Mouse (Mus musculus) G1E (cell line): ENCODE results near the gene Gimap1. TPM values are rescaled to one million over a fixed set of nuclear protein-coding genes. Genes with fewer than 3 reads are reported as not detected.

ENCODE experiments used
- ATAC-seq: 2 replicates; pipeline ENCODE4 v1.8.0; 2016; ENCODE audit warnings: mild to moderate bottlenecking; ENCODE audit not compliant: insufficient number of reproducible peaks, poor library complexity, low FRiP score, severe bottlenecking; ENCODE audit errors: extremely low read depth
- DNase-seq: peaks from one replicate; pipeline ENCODE4 v3.0.0; 2012; ENCODE audit warnings: low spot score
- H3K27me3 ChIP-seq: 2 replicates; pipeline ENCODE4 v1.6.1; 2012; ENCODE audit warnings: mild to moderate bottlenecking, low read length, inconsistent platforms; ENCODE audit not compliant: insufficient read depth
- H3K36me3 ChIP-seq: replicated peaks from 2 replicates; pipeline ENCODE3; 2012; ENCODE audit warnings: mild to moderate bottlenecking, inconsistent platforms
- H3K4me1 ChIP-seq: 2 replicates; pipeline ENCODE4 v1.6.1; 2012; ENCODE audit warnings: low read depth, low read length, inconsistent platforms, mixed read lengths; ENCODE audit not compliant: insufficient read depth
- H3K4me3 ChIP-seq: 2 replicates; pipeline ENCODE4 v1.5.1; 2012; ENCODE audit warnings: low read depth, mild to moderate bottlenecking, inconsistent platforms, low read length, moderate library complexity, mixed read lengths
- H3K9me3 ChIP-seq: replicated peaks from 2 replicates; pipeline ENCODE4 v1.6.1; 2012; ENCODE audit warnings: inconsistent platforms
- CTCF ChIP-seq: IDR thresholded peaks from 2 replicates; pipeline ENCODE4 v1.5.1; 2012; ENCODE audit warnings: low read depth, low read length, inconsistent platforms, mixed read lengths
- GATA1 ChIP-seq: IDR thresholded peaks from 2 replicates; pipeline ENCODE4 v1.6.1; 2012; ENCODE audit warnings: borderline replicate concordance, low read length, inconsistent platforms, mixed read lengths
- GATA2 ChIP-seq: IDR thresholded peaks from 2 replicates; pipeline ENCODE4 v1.6.1; 2012; ENCODE audit warnings: low read depth, low read length, inconsistent platforms, borderline replicate concordance
- POLR2AphosphoS5 ChIP-seq: IDR thresholded peaks from 2 replicates; pipeline ENCODE4 v1.6.1; 2012; ENCODE audit warnings: low read depth, low read length, inconsistent platforms; ENCODE audit not compliant: insufficient replicate concordance
- TAL1 ChIP-seq: conservative IDR thresholded peaks from 2 replicates; pipeline ENCODE4 v1.6.1; 2012; ENCODE audit warnings: low read depth, low read length, inconsistent platforms, mixed read lengths
- polyA plus RNA-seq: library from polyadenylated mRNA; stranded (reverse); fragments of >175 nt; gene quantifications from 2 replicates; pipeline ENCODE4 v1.2.3, GENCODE M21; 2012
- total RNA-seq, 2 experiments: library from RNA; stranded (forward) in 1 of 2; stranded (reverse) in 1 of 2; fragments of 200-1000 nt in 1 of 2; fragments of >200 nt in 1 of 2; fragmentation: Nextera tagmentation in 1 of 2; gene quantifications; 2 replicates each; pipeline ENCODE4 v1.2.3; 2014 to 2017

Gene Gimap1
- total and polyA plus RNA-seq, 3 experiments = not detected

- Histone ChIP-seq H3K36me3 (no peaks in the 10 kb centered on the region), H3K9me3 (no peaks in the 10 kb centered on the region), H3K4me1 (no peaks in the 10 kb centered on the region), H3K4me3 (no peak overlapping the region), H3K27me3 (no peaks in the 10 kb centered on the region)
- ATAC-seq = no peak
- TF ChIP-seq GATA2 = no peak
- no peak for TF ChIP-seq TAL1
- no peak for TF ChIP-seq GATA1
- no peak for TF ChIP-seq CTCF
- no peak for TF ChIP-seq POLR2AphosphoS5
- no peak for DNase-seq
Observed at GRCm38 (mm10) chr6:48784406-48784805, 45.6 kb downstream of the Gimap1 start.

DNA sequence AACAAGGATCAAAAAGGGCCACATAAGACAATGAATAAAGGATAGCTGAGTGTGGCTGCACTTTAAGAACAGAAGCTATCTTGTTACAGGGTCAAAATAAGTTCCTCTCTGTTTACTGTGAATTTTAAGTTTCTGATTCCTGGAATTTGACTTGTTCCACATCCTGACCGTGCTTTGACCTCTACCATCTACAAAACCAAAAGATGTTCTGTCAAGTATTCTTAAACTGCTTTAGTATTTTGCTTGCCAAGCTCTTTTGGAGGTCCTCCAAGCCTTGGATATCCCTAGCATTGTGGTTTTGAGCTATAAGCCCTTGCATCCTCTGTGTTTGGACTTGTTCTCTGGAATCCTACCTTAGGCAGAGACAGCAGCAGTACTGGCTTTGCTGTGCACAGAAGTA, 46.3 kb downstream of the Gimap1 start:
- no peaks in the 10 kb centered on the region for H3K27me3 ChIP-seq
- H3K36me3 ChIP-seq = no peaks in the 10 kb centered on the region
- H3K4me1 ChIP-seq = no peaks in the 10 kb centered on the region
- H3K4me3 ChIP-seq = no peak overlapping the region
- ATAC-seq (no peak), DNase-seq (no peak)
- no peak for TF ChIP-seq GATA1
- TF ChIP-seq POLR2AphosphoS5 = no peak
- no peak for TF ChIP-seq TAL1
- no peak for TF ChIP-seq GATA2
- no peak for TF ChIP-seq CTCF
- H3K9me3 ChIP-seq = no peaks in the 10 kb centered on the region

- Histone ChIP-seq H3K36me3 (no peaks in the 10 kb centered on the region), H3K4me1 (no peaks in the 10 kb centered on the region), H3K9me3 (no peaks in the 10 kb centered on the region), H3K27me3 (no peaks in the 10 kb centered on the region), H3K4me3 (no peak overlapping the region)
- no peak for TF ChIP-seq POLR2AphosphoS5
- TF ChIP-seq GATA2 = no peak
- TF ChIP-seq CTCF = no peak
- no peak for TF ChIP-seq TAL1
- TF ChIP-seq GATA1 = no peak
- no peak for DNase-seq
- ATAC-seq = no peak
Observed at GRCm38 (mm10) chr6:48785601-48786000, 46.7 kb downstream of the Gimap1 start.

DNA sequence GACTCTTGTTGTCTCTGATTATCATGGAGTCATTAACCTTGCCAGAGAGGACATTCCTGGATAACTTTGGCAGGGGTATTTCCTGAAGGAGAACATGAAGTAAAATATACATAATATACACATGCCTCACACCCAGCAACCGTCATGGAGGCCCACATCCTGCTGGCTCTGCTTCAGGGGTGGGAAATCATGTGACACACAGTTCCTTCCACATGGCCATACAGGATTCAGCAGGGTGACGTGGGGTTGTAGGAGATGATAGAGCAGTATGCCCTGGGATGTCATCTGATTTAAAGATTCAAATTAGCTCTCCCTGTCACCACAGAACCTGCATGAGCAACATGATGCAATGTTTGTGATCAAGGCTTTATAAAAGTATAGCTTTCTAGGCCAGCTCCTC, 49.0 kb downstream of the Gimap1 start:
- Histone ChIP-seq H3K4me3 (no peak overlapping the region), H3K9me3 (no peaks in the 10 kb centered on the region), H3K4me1 (peaks cover 2% of the 10 kb centered on the region), H3K27me3 (no peaks in the 10 kb centered on the region), H3K36me3 (no peaks in the 10 kb centered on the region)
- TF ChIP-seq GATA1 (no peak), TAL1 (no peak), POLR2AphosphoS5 (no peak), CTCF (no peak), GATA2 (no peak)
- ATAC-seq = no peak
- no peak for DNase-seq

Other genes with a start within 250 kb of the Gimap1 start
Only the 20 nearest of the 22 such genes appear.
- not detected in 2 replicates for gene Atp6v0e2, start 201.4 kb upstream of the Gimap1 start, total RNA-seq (2014; fragmentation: Nextera tagmentation)
- 0.06 and 0.55 TPM in 2 replicates for gene Atp6v0e2, start 201.4 kb upstream of the Gimap1 start, total RNA-seq (2017)
- not detected in 2 replicates for gene Atp6v0e2, start 201.4 kb upstream of the Gimap1 start, polyA plus RNA-seq
- gene Lrrc61, start 184.3 kb upstream of the Gimap1 start, total RNA-seq (2014; fragmentation: Nextera tagmentation) = not detected in 2 replicates
- gene Lrrc61, start 184.3 kb upstream of the Gimap1 start, total RNA-seq (2017) = 0.05 and 0.06 TPM in 2 replicates
- not detected in 2 replicates for gene Lrrc61, start 184.3 kb upstream of the Gimap1 start, polyA plus RNA-seq
- gene Rarres2, start 166.3 kb upstream of the Gimap1 start, total RNA-seq (2014; fragmentation: Nextera tagmentation) = not detected in 2 replicates
- gene Rarres2, start 166.3 kb upstream of the Gimap1 start, total RNA-seq (2017) = 0.06 and 0.11 TPM in 2 replicates
- not detected in 2 replicates for gene Rarres2, start 166.3 kb upstream of the Gimap1 start, polyA plus RNA-seq
- not detected in 2 replicates for gene Gm45021, start 149.4 kb upstream of the Gimap1 start, total RNA-seq (2014; fragmentation: Nextera tagmentation)
- not detected in 2 replicates for gene Gm45021, start 149.4 kb upstream of the Gimap1 start, total RNA-seq (2017)
- not detected in 2 replicates for gene Gm45021, start 149.4 kb upstream of the Gimap1 start, polyA plus RNA-seq
- not detected in 2 replicates for gene Repin1, start 145.2 kb upstream of the Gimap1 start, total RNA-seq (2014; fragmentation: Nextera tagmentation)
- gene Repin1, start 145.2 kb upstream of the Gimap1 start, total RNA-seq (2017) = 0.27 TPM in 1 of 2 replicates, not detected in the other
- gene Repin1, start 145.2 kb upstream of the Gimap1 start, polyA plus RNA-seq = not detected in 2 replicates
- gene Gm44965, start 145.1 kb upstream of the Gimap1 start, total RNA-seq (2014; fragmentation: Nextera tagmentation) = not detected in 2 replicates
- not detected in 2 replicates for gene Gm44965, start 145.1 kb upstream of the Gimap1 start, total RNA-seq (2017)
- gene Gm44965, start 145.1 kb upstream of the Gimap1 start, polyA plus RNA-seq = not detected in 2 replicates
- not detected in 2 replicates for gene Zfp775, start 137.0 kb upstream of the Gimap1 start, total RNA-seq (2014; fragmentation: Nextera tagmentation)
- gene Zfp775, start 137.0 kb upstream of the Gimap1 start, total RNA-seq (2017) = 0.06 and 0.11 TPM in 2 replicates
- not detected in 2 replicates for gene Zfp775, start 137.0 kb upstream of the Gimap1 start, polyA plus RNA-seq
- not detected in 2 replicates for gene AI854703, start 112.3 kb upstream of the Gimap1 start, total RNA-seq (2014; fragmentation: Nextera tagmentation)
- gene AI854703, start 112.3 kb upstream of the Gimap1 start, total RNA-seq (2017) = 0.11 TPM in 1 of 2 replicates, not detected in the other
- gene AI854703, start 112.3 kb upstream of the Gimap1 start, polyA plus RNA-seq = not detected in 2 replicates
- gene Gimap8, start 91.8 kb upstream of the Gimap1 start, total RNA-seq (2014; fragmentation: Nextera tagmentation) = not detected in 2 replicates
- 0.05 TPM in 1 of 2 replicates, not detected in the other for gene Gimap8, start 91.8 kb upstream of the Gimap1 start, total RNA-seq (2017)
- not detected in 2 replicates for gene Gimap8, start 91.8 kb upstream of the Gimap1 start, polyA plus RNA-seq
- gene Gimap9, start 62.9 kb upstream of the Gimap1 start, total RNA-seq (2014; fragmentation: Nextera tagmentation) = 9.0 and 9.9 TPM in 2 replicates
- 23.6 and 25.8 TPM in 2 replicates for gene Gimap9, start 62.9 kb upstream of the Gimap1 start, total RNA-seq (2017)
- gene Gimap9, start 62.9 kb upstream of the Gimap1 start, polyA plus RNA-seq = 0.30 and 0.53 TPM in 2 replicates
- not detected in 2 replicates for gene Gimap4, start 54.5 kb upstream of the Gimap1 start, total RNA-seq (2014; fragmentation: Nextera tagmentation)
- gene Gimap4, start 54.5 kb upstream of the Gimap1 start, total RNA-seq (2017) = not detected in 2 replicates
- gene Gimap4, start 54.5 kb upstream of the Gimap1 start, polyA plus RNA-seq = not detected in 2 replicates
- gene Gimap6, start 30.8 kb upstream of the Gimap1 start, total RNA-seq (2014; fragmentation: Nextera tagmentation) = 0.44 TPM in 1 of 2 replicates, not detected in the other
- 0.87 and 0.99 TPM in 2 replicates for gene Gimap6, start 30.8 kb upstream of the Gimap1 start, total RNA-seq (2017)
- 0.03 and 0.11 TPM in 2 replicates for gene Gimap6, start 30.8 kb upstream of the Gimap1 start, polyA plus RNA-seq
- gene Gm28053, start 20.4 kb upstream of the Gimap1 start, total RNA-seq (2014; fragmentation: Nextera tagmentation) = not detected in 2 replicates
- not detected in 2 replicates for gene Gm28053, start 20.4 kb upstream of the Gimap1 start, total RNA-seq (2017)
- gene Gm28053, start 20.4 kb upstream of the Gimap1 start, polyA plus RNA-seq = not detected in 2 replicates
- not detected in 2 replicates for gene Gimap7, start 20.4 kb upstream of the Gimap1 start, total RNA-seq (2014; fragmentation: Nextera tagmentation)
- gene Gimap7, start 20.4 kb upstream of the Gimap1 start, total RNA-seq (2017) = 0.22 TPM in 1 of 2 replicates, not detected in the other
- not detected in 2 replicates for gene Gimap7, start 20.4 kb upstream of the Gimap1 start, polyA plus RNA-seq
- not detected in 2 replicates for gene Gimap5, start 7.1 kb downstream of the Gimap1 start, total RNA-seq (2014; fragmentation: Nextera tagmentation)
- 0.05 and 0.12 TPM in 2 replicates for gene Gimap5, start 7.1 kb downstream of the Gimap1 start, total RNA-seq (2017)
- gene Gimap5, start 7.1 kb downstream of the Gimap1 start, polyA plus RNA-seq = not detected in 2 replicates
- gene Gimap3, start 31.8 kb downstream of the Gimap1 start, total RNA-seq (2014; fragmentation: Nextera tagmentation) = not detected in 2 replicates
- gene Gimap3, start 31.8 kb downstream of the Gimap1 start, total RNA-seq (2017) = 0.11 TPM in 1 of 2 replicates, not detected in the other
- not detected in 2 replicates for gene Gimap3, start 31.8 kb downstream of the Gimap1 start, polyA plus RNA-seq
- gene Tmem176a, start 101.9 kb downstream of the Gimap1 start, total RNA-seq (2014; fragmentation: Nextera tagmentation) = not detected in 2 replicates
- 0.17 TPM in 1 of 2 replicates, not detected in the other for gene Tmem176a, start 101.9 kb downstream of the Gimap1 start, total RNA-seq (2017)
- not detected in 2 replicates for gene Tmem176a, start 101.9 kb downstream of the Gimap1 start, polyA plus RNA-seq
- gene Tmem176b, start 102.4 kb downstream of the Gimap1 start, total RNA-seq (2014; fragmentation: Nextera tagmentation) = not detected in 2 replicates
- not detected in 2 replicates for gene Tmem176b, start 102.4 kb downstream of the Gimap1 start, total RNA-seq (2017)
- not detected in 2 replicates for gene Tmem176b, start 102.4 kb downstream of the Gimap1 start, polyA plus RNA-seq
- gene Aoc1, start 133.8 kb downstream of the Gimap1 start, total RNA-seq (2014; fragmentation: Nextera tagmentation) = not detected in 2 replicates
- gene Aoc1, start 133.8 kb downstream of the Gimap1 start, total RNA-seq (2017) = 0.11 and 0.12 TPM in 2 replicates
- not detected in 2 replicates for gene Aoc1, start 133.8 kb downstream of the Gimap1 start, polyA plus RNA-seq
- not detected in 2 replicates for gene 1600015I10Rik, start 190.8 kb downstream of the Gimap1 start, total RNA-seq (2014; fragmentation: Nextera tagmentation)
- 0.22 TPM in 1 of 2 replicates, not detected in the other for gene 1600015I10Rik, start 190.8 kb downstream of the Gimap1 start, total RNA-seq (2017)
- gene 1600015I10Rik, start 190.8 kb downstream of the Gimap1 start, polyA plus RNA-seq = not detected in 2 replicates